Mouse (Mus musculus) MEL (cell line): Measurements from ENCODE around the gene Rapgef4.

ENCODE experiments used
- JUND ChIP-seq: IDR thresholded peaks from 2 replicates; pipeline ENCODE4 v1.6.1; 2011; ENCODE audit warnings: low read depth, mild to moderate bottlenecking, improper control_type of control experiment, low read length
- POLR2A ChIP-seq, 2 experiments: IDR thresholded peaks; 2 replicates each; pipeline ENCODE4 v1.6.1; 2011 to 2012; ENCODE audit warnings: low read length in 2 of 2, mild to moderate bottlenecking in 2 of 2, control low read depth in 1 of 2, improper control_type of control experiment in 1 of 2, low read depth in 1 of 2, moderate library complexity in 1 of 2; ENCODE audit not compliant: control insufficient read depth in 1 of 2, insufficient read depth in 1 of 2, poor library complexity in 1 of 2

DNA sequence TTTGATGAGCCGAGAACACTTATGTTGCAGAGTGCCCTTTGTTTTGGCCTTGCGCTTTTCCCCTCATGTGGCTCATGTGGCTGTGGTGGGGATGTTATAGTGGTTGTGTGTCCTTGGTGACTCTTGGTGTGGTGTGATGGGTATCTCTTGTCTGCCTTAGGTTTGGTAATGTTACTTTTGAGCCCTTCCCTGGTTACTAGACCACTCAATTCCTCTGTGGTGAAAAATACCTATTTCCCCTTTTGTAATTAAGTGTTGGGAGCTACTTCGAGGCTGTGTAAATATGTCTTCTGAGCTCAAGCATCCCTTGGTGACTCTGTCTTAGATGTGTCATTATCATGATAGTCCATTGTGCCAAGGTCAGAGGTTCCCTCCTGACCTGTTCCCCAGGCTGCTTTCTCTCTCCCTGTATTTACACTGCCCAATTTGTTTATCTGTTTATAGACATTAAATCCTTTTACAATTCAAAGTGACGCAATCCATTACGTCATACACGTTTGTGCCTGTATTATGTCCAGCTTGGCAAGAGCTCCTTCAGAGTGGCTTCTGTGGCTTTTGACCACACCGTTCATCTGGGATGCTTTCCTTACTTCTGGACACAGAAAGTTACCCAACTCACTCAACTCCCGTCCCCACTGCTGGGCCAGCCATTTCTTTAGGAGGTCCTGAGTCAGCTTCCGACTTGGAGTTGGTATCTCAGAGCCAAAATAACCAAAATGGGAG is 320.3 kb downstream of the Rapgef4 start:
- no peak for TF ChIP-seq POLR2A (IDR thresholded peaks at IDR 0.05; ENCODE audit: control insufficient read depth in 1 of 2, insufficient read depth in 1 of 2, low read depth in 1 of 2, low read length in 2 of 2, poor library complexity in 1 of 2)
- TF ChIP-seq JUND: no peak
